Mouse (Mus musculus) intestine, embryonic 15.5 days (tissue): Measurements from ENCODE around the gene Plekho2. TPM values are rescaled to one million over a fixed set of nuclear protein-coding genes. Genes with fewer than 3 reads are reported as not detected.

Experiments
- ATAC-seq: fragments of 200-750 bp; cut with Nextera tagmentation; 2 replicates; pipeline ENCODE4 v1.8.0; 2017; ENCODE audit warnings: moderate TSS enrichment, moderate library complexity
- H3K27ac ChIP-seq: fragments of 300-500 bp; sonication (generic); 2 replicates; pipeline ENCODE4 v1.5.1; 2015; ENCODE audit warnings: mild to moderate bottlenecking, inconsistent platforms
- H3K27me3 ChIP-seq: fragments of 300-500 bp; sonication (generic); replicated peaks from 2 replicates; pipeline ENCODE4 v1.6.1; 2015; ENCODE audit warnings: inconsistent platforms
- H3K36me3 ChIP-seq: fragments of 300-500 bp; sonication (generic); 2 replicates; pipeline ENCODE4 v1.6.1; 2015; ENCODE audit warnings: inconsistent platforms
- H3K4me1 ChIP-seq: fragments of 300-500 bp; sonication (generic); replicated peaks from 2 replicates; pipeline ENCODE4 v1.6.1; 2015; ENCODE audit warnings: inconsistent platforms
- H3K4me2 ChIP-seq: fragments of 300-500 bp; sonication (generic); replicated peaks from 2 replicates; pipeline ENCODE4 v1.6.1; 2015; ENCODE audit warnings: mild to moderate bottlenecking, inconsistent platforms
- H3K4me3 ChIP-seq: fragments of 300-500 bp; sonication (generic); replicated peaks from 2 replicates; pipeline ENCODE4 v1.5.1; 2015; ENCODE audit warnings: inconsistent platforms
- H3K9ac ChIP-seq: fragments of 300-500 bp; sonication (generic); 2 replicates; pipeline ENCODE4 v1.6.1; 2015; ENCODE audit warnings: inconsistent platforms
- H3K9me3 ChIP-seq: fragments of 300-500 bp; sonication (generic); 2 replicates; pipeline ENCODE4 v1.6.1; 2016; ENCODE audit warnings: inconsistent platforms
- WGBS: fragments of 180-500 bp; shearing (Covaris S2); methylation state at CpG from one replicate; pipeline ENCODE4 v1.1.7; 2015; 5-methylcytosine and 5-hydroxymethylcytosine counted together
- polyA plus RNA-seq: library from polyadenylated mRNA; unstranded; fragments of >200 nt; fragmentation: Nextera tagmentation; extraction: Ambion mirVana; gene quantifications from 2 replicates; pipeline ENCODE4 v1.2.1, GENCODE M21; 2015

The Plekho2 gene
- polyA plus RNA-seq, 1 experiment from 2014 or later: 11.2 TPM

GRCm38 (mm10) chr9:65549139-65549538 lies 30.7 kb downstream of the Plekho2 start:
- peaks cover 13% of the 10 kb centered on the region for H3K4me1 ChIP-seq
- no peak overlapping the region for H3K4me2 ChIP-seq
- no peaks in the 10 kb centered on the region for H3K27me3 ChIP-seq
- no peaks in the 10 kb centered on the region for H3K36me3 ChIP-seq
- H3K27ac ChIP-seq: no peak overlapping the region
- H3K9me3 ChIP-seq: no peaks in the 10 kb centered on the region
- no peak for ATAC-seq
- H3K9ac ChIP-seq: no peak overlapping the region
- no peak overlapping the region for H3K4me3 ChIP-seq
- WGBS: 83% methylated on average over 3 of the region's 3 CpGs

GRCm38 (mm10) chr9:65548311-65548710 lies 31.5 kb downstream of the Plekho2 start:
- no peak for ATAC-seq
- Histone ChIP-seq H3K36me3 (no peaks in the 10 kb centered on the region), H3K4me1 (peaks cover 12% of the 10 kb centered on the region), H3K4me2 (no peak overlapping the region), H3K9me3 (no peaks in the 10 kb centered on the region), H3K9ac (no peak overlapping the region; the same call in 1 of the 2 replicates), H3K4me3 (no peak overlapping the region), H3K27ac (no peak overlapping the region), H3K27me3 (no peaks in the 10 kb centered on the region)
- WGBS: 84% methylated on average over 8 of the region's 8 CpGs

GRCm38 (mm10) chr9:65547844-65548243 lies 32.0 kb downstream of the Plekho2 start:
- H3K4me3 ChIP-seq: no peak overlapping the region
- ATAC-seq: no peak
- H3K4me2 ChIP-seq: no peak overlapping the region
- H3K27ac ChIP-seq: no peak overlapping the region
- H3K27me3 ChIP-seq: no peaks in the 10 kb centered on the region
- no peaks in the 10 kb centered on the region for H3K36me3 ChIP-seq
- 64% methylated on average over 4 of the region's 4 CpGs for WGBS
- peaks cover 12% of the 10 kb centered on the region for H3K4me1 ChIP-seq
- H3K9ac ChIP-seq: 0 out of 2 replicates have a peak overlapping the region, but pooled peaks have one; percentile 10
- no peaks in the 10 kb centered on the region for H3K9me3 ChIP-seq

- H3K27ac ChIP-seq: peak overlapping the region; percentile 46; the same call in 1 of the 2 replicates
- H3K36me3 ChIP-seq: no peaks in the 10 kb centered on the region
- no peak for ATAC-seq
- no peaks in the 10 kb centered on the region for H3K27me3 ChIP-seq
- no peak overlapping the region for H3K9ac ChIP-seq
- peaks cover 12% of the 10 kb centered on the region for H3K4me1 ChIP-seq
- no peaks in the 10 kb centered on the region for H3K9me3 ChIP-seq
- no peak overlapping the region for H3K4me2 ChIP-seq
- WGBS: 86% methylated on average over 5 of the region's 5 CpGs
- no peak overlapping the region for H3K4me3 ChIP-seq
Observed at GRCm38 (mm10) chr9:65547111-65547510, 32.7 kb downstream of the Plekho2 start.

GRCm38 (mm10) chr9:65546413-65546695 lies 33.5 kb downstream of the Plekho2 start:
- Histone ChIP-seq H3K4me2 (no peak overlapping the region), H3K4me1 (peaks cover 16% of the 10 kb centered on the region), H3K4me3 (no peak overlapping the region), H3K27ac (peak overlapping the region; percentile 46; the same call in 1 of the 2 replicates), H3K36me3 (no peaks in the 10 kb centered on the region), H3K9ac (no peak overlapping the region), H3K9me3 (no peaks in the 10 kb centered on the region), H3K27me3 (no peaks in the 10 kb centered on the region)
- ATAC-seq: no peak
- 53% methylated on average over 4 of the region's 4 CpGs for WGBS

- no peak overlapping the region for H3K9ac ChIP-seq
- H3K4me2 ChIP-seq: no peak overlapping the region
- no peaks in the 10 kb centered on the region for H3K36me3 ChIP-seq
- ATAC-seq: no peak
- no peaks in the 10 kb centered on the region for H3K9me3 ChIP-seq
- H3K4me3 ChIP-seq: no peak overlapping the region
- WGBS: 72% methylated on average over 10 of the region's 10 CpGs
- no peaks in the 10 kb centered on the region for H3K27me3 ChIP-seq
- peaks cover 13% of the 10 kb centered on the region for H3K4me1 ChIP-seq
- H3K27ac ChIP-seq: 0 out of 2 replicates have a peak overlapping the region, but pooled peaks have one; percentile 46
Observed at GRCm38 (mm10) chr9:65545635-65546412, 34.0 kb downstream of the Plekho2 start.

- H3K4me3 ChIP-seq: no peak overlapping the region
- H3K27me3 ChIP-seq: no peaks in the 10 kb centered on the region
- peak overlapping the region; percentile 45; the same call in 1 of the 2 replicates for H3K27ac ChIP-seq
- peaks cover 10% of the 10 kb centered on the region for H3K4me1 ChIP-seq
- H3K9ac ChIP-seq: no peak overlapping the region
- H3K9me3 ChIP-seq: no peaks in the 10 kb centered on the region
- H3K4me2 ChIP-seq: no peak overlapping the region
- WGBS: 73% methylated on average over 7 of the region's 7 CpGs
- ATAC-seq: no peak; the same call in 1 of the 2 replicates
- H3K36me3 ChIP-seq: no peaks in the 10 kb centered on the region
Observed at GRCm38 (mm10) chr9:65542111-65542524, 37.7 kb downstream of the Plekho2 start.

- Histone ChIP-seq H3K27me3 (no peaks in the 10 kb centered on the region), H3K27ac (peak overlapping the region; percentile 45; the same call in 1 of the 2 replicates), H3K4me1 (peaks cover 10% of the 10 kb centered on the region), H3K9me3 (no peaks in the 10 kb centered on the region), H3K4me3 (no peak overlapping the region), H3K9ac (no peak overlapping the region), H3K4me2 (no peak overlapping the region; the same call in 1 of the 2 replicates), H3K36me3 (no peaks in the 10 kb centered on the region)
- WGBS: 44% methylated on average over 13 of the region's 13 CpGs
- ATAC-seq: peak; percentile 67
Observed at GRCm38 (mm10) chr9:65541126-65542068, 38.4 kb downstream of the Plekho2 start.

- no peaks in the 10 kb centered on the region for H3K27me3 ChIP-seq
- ATAC-seq: no peak
- H3K36me3 ChIP-seq: no peaks in the 10 kb centered on the region
- H3K27ac ChIP-seq: no peak overlapping the region
- no peak overlapping the region for H3K4me2 ChIP-seq
- H3K4me1 ChIP-seq: peaks cover 8% of the 10 kb centered on the region
- H3K9ac ChIP-seq: no peak overlapping the region
- WGBS: 63% methylated on average over 9 of the region's 9 CpGs
- no peak overlapping the region for H3K4me3 ChIP-seq
- H3K9me3 ChIP-seq: no peaks in the 10 kb centered on the region
Observed at GRCm38 (mm10) chr9:65539697-65540096, 40.1 kb downstream of the Plekho2 start.

- ATAC-seq: no peak
- no peak overlapping the region for H3K9ac ChIP-seq
Observed at GRCm38 (mm10) chr9:65537901-65538630, 41.8 kb downstream of the Plekho2 start.

GRCm38 (mm10) chr9:65536491-65536890 lies 43.3 kb downstream of the Plekho2 start:
- WGBS: 78% methylated on average over 4 of the region's 4 CpGs
- no peak for ATAC-seq

More at GRCm38 (mm10) chr9:65537901-65538630, 41.8 kb downstream of the Plekho2 start:
- Histone ChIP-seq H3K4me2 (no peak overlapping the region), H3K9me3 (no peaks in the 10 kb centered on the region), H3K27me3 (no peaks in the 10 kb centered on the region), H3K27ac (no peak overlapping the region), H3K36me3 (no peaks in the 10 kb centered on the region), H3K4me3 (no peak overlapping the region), H3K4me1 (peaks cover 9% of the 10 kb centered on the region)
- 85% methylated on average over 8 of the region's 8 CpGs for WGBS

More at GRCm38 (mm10) chr9:65536491-65536890, 43.3 kb downstream of the Plekho2 start:
- Histone ChIP-seq H3K9me3 (no peaks in the 10 kb centered on the region), H3K4me3 (no peak overlapping the region), H3K27ac (no peak overlapping the region), H3K9ac (no peak overlapping the region), H3K4me1 (peaks cover 5% of the 10 kb centered on the region), H3K4me2 (no peak overlapping the region), H3K27me3 (no peaks in the 10 kb centered on the region), H3K36me3 (no peaks in the 10 kb centered on the region)
